Mouse (Mus musculus) embryonic facial prominence, embryonic 10.5 days (tissue): ENCODE data around the gene Shisa4. TPM values are rescaled to one million over a fixed set of nuclear protein-coding genes. Genes with fewer than 3 reads are reported as not detected.
A peak's percentile ranks its signal among the peaks of the same experiment; 100 is the strongest.
"Not testable (repeated sequence)": the region's sequence is repeated elsewhere in the genome, so short reads cannot be mapped to it uniquely, and the experiment has no call there.

Experiments
- DNase-seq: peaks from one replicate; pipeline ENCODE4 v3.0.0-alpha.2; 2017; ENCODE audit warnings: low spot score
- H3K27ac ChIP-seq: fragments of 300-500 bp; sonication (generic); replicated peaks from 2 replicates; pipeline ENCODE4 v1.5.1; 2016; ENCODE audit warnings: mild to moderate bottlenecking
- H3K27me3 ChIP-seq: fragments of 300-500 bp; sonication (generic); replicated peaks from 2 replicates; pipeline ENCODE4 v1.6.1; 2016; ENCODE audit warnings: low read depth, mild to moderate bottlenecking; ENCODE audit not compliant: poor library complexity, severe bottlenecking
- H3K36me3 ChIP-seq: fragments of 300-500 bp; sonication (generic); replicated peaks from 2 replicates; pipeline ENCODE4 v1.6.1; 2016; ENCODE audit warnings: mild to moderate bottlenecking, moderate library complexity
- H3K4me1 ChIP-seq: fragments of 300-500 bp; sonication (generic); 2 replicates; pipeline ENCODE4 v1.6.1; 2016
- H3K4me3 ChIP-seq: fragments of 300-500 bp; sonication (generic); 2 replicates; pipeline ENCODE4 v1.5.1; 2016; ENCODE audit warnings: mild to moderate bottlenecking, moderate library complexity
- H3K9me3 ChIP-seq: fragments of 300-500 bp; sonication (generic); 2 replicates; pipeline ENCODE4 v1.6.1; 2016; ENCODE audit warnings: mild to moderate bottlenecking
- WGBS: fragments of 180-500 bp; shearing (Covaris S2); methylation state at CpG from one replicate; pipeline ENCODE4 v1.1.7; 2016; 5-methylcytosine and 5-hydroxymethylcytosine counted together
- polyA plus RNA-seq: library from polyadenylated mRNA; unstranded; fragments of >200 nt; fragmentation: Nextera tagmentation; extraction: Ambion mirVana; gene quantifications from 2 replicates; pipeline ENCODE4 v1.2.1, GENCODE M21; 2016

Gene Shisa4
- polyA plus RNA-seq = 53.5 and 55.9 TPM in 2 replicates

GRCm38 (mm10) chr1:135374868-135375581, at the start of gene Shisa4:
Gene Shisa4 (minus strand): TSS chr1:135375237.
- 1% methylated on average over 38 of the region's 38 CpGs for WGBS
- peak within 1 kb of the TSS; percentile 97 for H3K27ac ChIP-seq

GRCm38 (mm10) chr1:135422772-135423171, 47.7 kb upstream of the Shisa4 start:
- no peaks in the 10 kb centered on the region for H3K9me3 ChIP-seq
- no peak overlapping the region for H3K4me3 ChIP-seq
- H3K27me3 ChIP-seq = no peaks in the 10 kb centered on the region
- peaks cover 94% of the 10 kb centered on the region for H3K36me3 ChIP-seq
- 94% methylated on average over 6 of the region's 6 CpGs for WGBS
- H3K4me1 ChIP-seq = peaks cover 4% of the 10 kb centered on the region
- DNase-seq = no peak
- no peak overlapping the region for H3K27ac ChIP-seq

More at GRCm38 (mm10) chr1:135374868-135375581, at the start of gene Shisa4:
- Histone ChIP-seq H3K27me3 (peaks cover 3% of the 10 kb centered on the region), H3K4me1 (peaks cover 45% of the 10 kb centered on the region), H3K9me3 (no peaks in the 10 kb centered on the region), H3K4me3 (peak within 1 kb of the TSS; percentile 83), H3K36me3 (peaks cover 22% of the 10 kb centered on the region; the same call in 1 of the 2 replicates)
- peak; percentile 91 for DNase-seq

- H3K4me3 ChIP-seq = no peak overlapping the region
- no peaks in the 10 kb centered on the region for H3K9me3 ChIP-seq
- H3K36me3 ChIP-seq = peaks cover 100% of the 10 kb centered on the region
These were observed 39.0 kb upstream of the Shisa4 start for GRCm38 (mm10) chr1:135413996-135414395.

GRCm38 (mm10) chr1:135412130-135412529, 37.1 kb upstream of the Shisa4 start:
- peaks cover 100% of the 10 kb centered on the region for H3K36me3 ChIP-seq
- 88% methylated on average over 4 of the region's 4 CpGs for WGBS
- H3K4me3 ChIP-seq = no peak overlapping the region

More at GRCm38 (mm10) chr1:135413996-135414395, 39.0 kb upstream of the Shisa4 start:
- Histone ChIP-seq H3K27ac (no peak overlapping the region), H3K4me1 (no peaks in the 10 kb centered on the region), H3K27me3 (no peaks in the 10 kb centered on the region)
- no peak for DNase-seq

GRCm38 (mm10) chr1:135410967-135411366, 35.9 kb upstream of the Shisa4 start:
- Histone ChIP-seq H3K4me3 (no peak overlapping the region), H3K9me3 (no peaks in the 10 kb centered on the region), H3K27me3 (no peaks in the 10 kb centered on the region), H3K27ac (no peak overlapping the region), H3K4me1 (no peaks in the 10 kb centered on the region), H3K36me3 (peaks cover 99% of the 10 kb centered on the region)
- DNase-seq = no peak
- WGBS = 91% methylated on average over 2 of the region's 2 CpGs

More at GRCm38 (mm10) chr1:135412130-135412529, 37.1 kb upstream of the Shisa4 start:
- Histone ChIP-seq H3K9me3 (no peaks in the 10 kb centered on the region), H3K4me1 (no peaks in the 10 kb centered on the region), H3K27me3 (no peaks in the 10 kb centered on the region), H3K27ac (no peak overlapping the region)
- no peak for DNase-seq

- no peaks in the 10 kb centered on the region for H3K9me3 ChIP-seq
- no peaks in the 10 kb centered on the region for H3K27me3 ChIP-seq
- no peak for DNase-seq
- 95% methylated on average over 4 of the region's 4 CpGs for WGBS
- H3K36me3 ChIP-seq = peaks cover 99% of the 10 kb centered on the region
- no peaks in the 10 kb centered on the region for H3K4me1 ChIP-seq
- no peak overlapping the region for H3K27ac ChIP-seq
- H3K4me3 ChIP-seq = no peak overlapping the region
These were observed 33.9 kb upstream of the Shisa4 start for GRCm38 (mm10) chr1:135408973-135409372.

GRCm38 (mm10) chr1:135405356-135405755, 30.3 kb upstream of the Shisa4 start:
- H3K27me3 ChIP-seq = no peaks in the 10 kb centered on the region
- H3K27ac ChIP-seq = no peak overlapping the region
- H3K36me3 ChIP-seq = peaks cover 99% of the 10 kb centered on the region
- no peak overlapping the region for H3K4me3 ChIP-seq
- H3K4me1 ChIP-seq = no peaks in the 10 kb centered on the region
- WGBS = 87% methylated on average over 7 of the region's 7 CpGs
- no peak for DNase-seq
- no peaks in the 10 kb centered on the region for H3K9me3 ChIP-seq

GRCm38 (mm10) chr1:135401452-135402110, 26.5 kb upstream of the Shisa4 start:
- DNase-seq = no peak
- Histone ChIP-seq H3K4me1 (no peaks in the 10 kb centered on the region), H3K27ac (no peak overlapping the region), H3K36me3 (peaks cover 100% of the 10 kb centered on the region), H3K27me3 (no peaks in the 10 kb centered on the region), H3K4me3 (no peak overlapping the region), H3K9me3 (no peaks in the 10 kb centered on the region)
- WGBS = 91% methylated on average over 3 of the region's 3 CpGs

- H3K4me3 ChIP-seq = no peak overlapping the region
- no peaks in the 10 kb centered on the region for H3K27me3 ChIP-seq
- peaks cover 100% of the 10 kb centered on the region for H3K36me3 ChIP-seq
- no peak overlapping the region for H3K27ac ChIP-seq
- H3K9me3 ChIP-seq = no peaks in the 10 kb centered on the region
- no peak for DNase-seq
- WGBS = 93% methylated on average over 5 of the region's 5 CpGs
- no peaks in the 10 kb centered on the region for H3K4me1 ChIP-seq
These were observed 24.4 kb upstream of the Shisa4 start for GRCm38 (mm10) chr1:135399466-135399865.

- Histone ChIP-seq H3K27me3 (no peaks in the 10 kb centered on the region), H3K4me3 (no peak overlapping the region), H3K27ac (no peak overlapping the region), H3K9me3 (no peaks in the 10 kb centered on the region), H3K36me3 (peaks cover 88% of the 10 kb centered on the region), H3K4me1 (no peaks in the 10 kb centered on the region)
- 91% methylated on average over 9 of the region's 9 CpGs for WGBS
- DNase-seq = no peak
These were observed 10.1 kb upstream of the Shisa4 start for GRCm38 (mm10) chr1:135385161-135385560.

- Histone ChIP-seq H3K4me3 (no peak overlapping the region), H3K27ac (no peak overlapping the region), H3K36me3 (peaks cover 78% of the 10 kb centered on the region), H3K27me3 (no peaks in the 10 kb centered on the region), H3K4me1 (no peaks in the 10 kb centered on the region), H3K9me3 (no peaks in the 10 kb centered on the region)
- DNase-seq = no peak
- 95% methylated on average over 5 of the region's 5 CpGs for WGBS
These were observed 9.1 kb upstream of the Shisa4 start for GRCm38 (mm10) chr1:135384171-135384570.

GRCm38 (mm10) chr1:135381560-135381959, 6.5 kb upstream of the Shisa4 start:
- 57% methylated on average over 6 of the region's 6 CpGs for WGBS
- not testable (repeated sequence) for DNase-seq, H3K27me3 ChIP-seq, H3K4me1 ChIP-seq, H3K27ac ChIP-seq, H3K4me3 ChIP-seq, H3K9me3 ChIP-seq
- H3K36me3 ChIP-seq = peaks cover 52% of the 10 kb centered on the region
